Mouse (Mus musculus) bone marrow, adult 2 months (tissue): Measurements from ENCODE around the gene Nfil3.

Experiments
- CTCF ChIP-seq: fragments of 200-500 bp; IDR thresholded peaks from 2 replicates; pipeline ENCODE4 v1.5.1; 2011; ENCODE audit warnings: low read length, control low read depth; ENCODE audit not compliant: control insufficient read depth, insufficient read depth
- POLR2A ChIP-seq: fragments of 200-500 bp; IDR thresholded peaks from 2 replicates; pipeline ENCODE4 v1.6.1; 2011; ENCODE audit warnings: low read depth, mild to moderate bottlenecking, control low read depth, low read length, borderline replicate concordance; ENCODE audit not compliant: control insufficient read depth

GRCm38 (mm10) chr13:52972626-52973025, 8.2 kb downstream of the Nfil3 start:
- no peak for TF ChIP-seq CTCF
- TF ChIP-seq POLR2A = no peak
